Mouse (Mus musculus): Measurements from ENCODE around the gene Spg7.

- TF ChIP-seq CTCF (IDR thresholded peaks at IDR 0.05; ENCODE audit: low read depth) (no peak), EP300 (IDR thresholded peaks at IDR 0.05; ENCODE audit: low read depth) (no peak)
These were observed 71.5 kb downstream of the Spg7 start for GRCm38 (mm10) chr8:123134149-123134713.
